Mouse (Mus musculus) C3H10T1/2 (cell line): ENCODE data around the gene Ccnd1. TPM values are rescaled to one million over a fixed set of nuclear protein-coding genes. Genes with fewer than 3 reads are reported as not detected.

Experiments used
- polyA plus RNA-seq, 2 experiments: library from polyadenylated mRNA; unstranded; fragments of >200 nt; fragmentation: generic; extraction: Trizol; gene quantifications; one replicate each; pipeline ENCODE4 v1.2.1; 2012; ENCODE audit warnings: missing spikeins in 2 of 2

Gene Ccnd1
- polyA plus RNA-seq = 100 to 1,000 TPM in 1 of 2 experiments, 10 to 100 TPM in 1; 69.3 to 114 TPM

DNA sequence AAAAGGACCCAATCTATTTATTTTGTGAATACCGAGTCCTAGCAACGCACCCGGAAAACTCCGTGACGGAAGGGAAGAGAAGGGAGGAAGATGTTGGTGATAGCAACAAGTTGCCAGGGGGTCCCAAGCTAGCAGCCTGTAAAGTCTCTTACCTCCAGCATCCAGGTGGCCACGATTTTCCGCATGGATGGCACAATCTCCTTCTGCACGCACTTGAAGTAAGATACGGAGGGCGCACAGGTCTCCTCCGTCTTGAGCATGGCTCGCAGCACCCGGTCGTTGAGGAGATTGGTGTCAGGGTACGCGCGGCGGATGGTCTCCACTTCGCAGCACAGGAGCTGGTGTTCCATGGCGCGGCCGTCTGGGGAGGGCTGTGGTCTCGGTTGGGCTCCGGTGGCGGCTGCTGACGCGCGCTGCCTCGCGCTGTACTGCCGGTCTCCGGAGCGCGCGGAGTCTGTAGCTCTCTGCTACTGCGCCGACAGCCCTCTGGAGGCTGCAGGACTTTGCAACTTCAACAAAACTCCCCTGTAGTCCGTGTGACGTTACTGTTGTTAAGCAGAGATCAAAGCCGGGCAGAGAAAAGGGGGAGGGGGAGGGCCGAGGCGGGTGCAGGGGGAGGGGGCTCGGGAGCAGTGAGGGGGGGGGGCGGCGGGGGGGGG is at the start of gene Ccnd1:
Gene Ccnd1 (minus strand): TSS at position 582 of the 659 bp plus-strand sequence.

DNA sequence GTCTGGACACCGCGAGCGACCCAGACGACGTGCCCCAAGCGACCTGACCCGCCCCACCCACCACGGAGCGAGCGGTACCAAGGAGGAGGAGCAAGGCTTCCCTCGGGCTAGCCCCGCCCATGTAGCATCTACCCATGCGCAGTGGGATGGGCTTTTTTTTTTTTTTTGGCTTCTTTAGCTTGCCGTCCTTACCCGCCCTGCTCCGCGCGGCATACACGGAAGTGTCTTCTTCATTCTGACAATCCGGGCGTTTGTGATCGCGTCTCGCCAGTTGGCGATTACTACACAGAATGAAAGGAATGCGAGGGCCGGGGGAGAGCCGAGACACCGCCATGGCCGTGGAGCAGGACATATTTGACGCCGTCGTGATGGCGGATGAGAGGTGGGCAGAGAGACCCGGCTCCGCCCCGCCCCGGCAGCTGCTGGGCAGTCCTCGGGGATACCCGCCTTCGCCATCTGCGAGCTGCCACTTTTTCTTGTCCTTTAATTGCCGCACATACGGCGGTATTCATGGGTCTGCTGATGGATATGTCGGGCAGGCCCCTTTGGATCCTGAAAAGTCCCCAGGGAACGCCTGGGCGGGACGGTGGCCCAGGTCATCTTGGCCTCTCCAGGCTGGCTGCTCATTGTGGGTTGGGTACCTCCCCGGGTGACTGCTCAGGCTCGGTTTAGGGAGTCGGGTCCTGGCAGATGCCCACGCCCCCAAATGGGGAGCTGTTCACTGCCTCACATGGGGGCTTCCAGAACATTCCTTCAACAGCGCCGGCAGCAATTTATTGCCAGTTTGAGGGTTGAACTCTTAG is 24.6 kb downstream of the Ccnd1 start, which contains the start of gene LTO1:
Gene LTO1 (plus strand): TSS at position 153 of the 803 bp plus-strand sequence.

DNA sequence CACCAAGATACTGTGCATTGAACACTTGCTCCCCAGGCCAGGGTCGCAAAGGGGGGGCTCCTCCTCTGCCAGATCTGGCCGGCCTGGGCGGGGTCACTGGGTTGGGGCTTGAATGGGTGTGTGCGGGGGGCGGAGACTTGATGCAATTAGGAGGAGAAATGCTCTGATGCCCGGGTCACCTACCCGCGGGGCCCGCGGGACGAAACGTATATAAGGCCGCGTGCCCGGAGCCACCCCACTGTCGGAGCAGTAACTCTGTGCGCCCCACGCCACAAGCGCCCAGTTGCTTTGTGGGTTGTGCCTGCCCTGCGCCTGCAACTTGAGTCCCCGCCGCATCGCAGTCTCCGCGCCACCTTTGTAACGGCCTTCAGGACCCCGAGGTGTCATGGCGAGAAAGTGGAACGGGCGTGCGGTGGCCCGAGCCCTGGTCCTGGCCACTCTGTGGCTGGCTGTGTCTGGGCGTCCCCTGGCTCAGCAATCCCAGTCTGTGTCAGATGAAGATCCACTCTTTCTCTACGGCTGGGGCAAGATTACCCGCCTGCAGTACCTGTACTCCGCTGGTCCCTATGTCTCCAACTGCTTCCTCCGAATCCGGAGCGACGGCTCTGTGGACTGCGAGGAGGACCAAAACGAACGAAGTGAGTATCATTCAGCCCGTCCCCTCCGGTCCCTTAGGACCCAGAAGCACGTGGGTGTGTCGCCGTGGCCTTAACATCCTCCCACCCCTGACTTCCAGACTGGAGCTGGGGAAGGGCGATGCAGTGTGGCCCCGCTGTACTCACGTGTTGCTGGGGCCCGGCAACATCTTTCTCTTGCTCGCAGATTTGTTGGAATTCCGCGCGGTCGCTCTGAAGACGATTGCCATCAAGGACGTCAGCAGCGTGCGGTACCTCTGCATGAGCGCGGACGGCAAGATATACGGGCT is 43.2 kb downstream of the Ccnd1 start, which contains the start of gene Fgf15:
Gene Fgf15 (plus strand): TSS at position 238 of the 925 bp plus-strand sequence.

Other genes starting within 250 kb of the Ccnd1 start
- 1 to 10 TPM; 1.4 to 3.5 TPM for gene Ano1, start 188.0 kb downstream of the Ccnd1 start, polyA plus RNA-seq
- gene Fgf3, start 101.8 kb downstream of the Ccnd1 start, polyA plus RNA-seq = not detected
- gene Fgf4, start 92.6 kb downstream of the Ccnd1 start, polyA plus RNA-seq = not detected
- gene Fgf15, start 43.4 kb downstream of the Ccnd1 start, polyA plus RNA-seq = under 1 TPM; 0.02 to 0.11 TPM
- 10 to 100 TPM; 19.2 to 24.0 TPM for gene LTO1, start 24.8 kb downstream of the Ccnd1 start, polyA plus RNA-seq